Mouse (Mus musculus): ENCODE data around the gene Mapk14. TPM values are rescaled to one million over a fixed set of nuclear protein-coding genes. Genes with fewer than 3 reads are reported as not detected.

Gene Mapk14
- polyA plus RNA-seq, 1 experiment from 2014 or later, result 37.1 TPM

DNA sequence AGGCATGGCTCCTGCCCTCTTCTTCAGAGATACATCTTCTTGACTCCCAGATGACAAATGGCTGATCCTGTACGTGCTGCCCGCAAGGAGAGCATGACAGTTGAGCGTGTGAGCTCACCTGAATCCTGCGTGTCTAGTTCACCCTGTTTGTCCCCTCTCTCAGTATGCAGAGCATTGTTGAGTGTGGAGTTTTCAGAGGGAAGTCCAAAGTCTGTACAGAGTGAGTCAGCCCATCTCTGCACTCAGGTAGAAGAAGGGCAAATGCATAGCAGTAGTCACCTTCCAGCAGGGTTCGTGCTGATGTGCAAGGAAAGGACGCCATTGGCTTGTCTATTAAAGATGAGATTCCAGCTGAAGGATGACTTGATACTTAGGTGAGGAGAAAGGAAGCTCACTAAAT is 48.1 kb downstream of the Mapk14 start:
- Histone ChIP-seq H3K4me2 (no peak overlapping the region), H3K27ac (ENCODE audit: poor library complexity, severe bottlenecking) (no peak overlapping the region), H3K36me3 (peaks cover 67% of the 10 kb centered on the region), H3K9me3 (replicated peaks) (0 out of 2 replicates have a peak, but pooled peaks cover 6% of the 10 kb centered on the region), H3K27me3 (replicated peaks) (no peaks in the 10 kb centered on the region), H3K4me1 (replicated peaks) (peaks cover 8% of the 10 kb centered on the region), H3K4me3 (no peak overlapping the region), H3K9ac (no peak overlapping the region)
- no peak for ATAC-seq (ENCODE audit: insufficient number of reproducible peaks, low FRiP score)
- WGBS, result 94% methylated on average over 6 of the region's 6 CpGs

DNA sequence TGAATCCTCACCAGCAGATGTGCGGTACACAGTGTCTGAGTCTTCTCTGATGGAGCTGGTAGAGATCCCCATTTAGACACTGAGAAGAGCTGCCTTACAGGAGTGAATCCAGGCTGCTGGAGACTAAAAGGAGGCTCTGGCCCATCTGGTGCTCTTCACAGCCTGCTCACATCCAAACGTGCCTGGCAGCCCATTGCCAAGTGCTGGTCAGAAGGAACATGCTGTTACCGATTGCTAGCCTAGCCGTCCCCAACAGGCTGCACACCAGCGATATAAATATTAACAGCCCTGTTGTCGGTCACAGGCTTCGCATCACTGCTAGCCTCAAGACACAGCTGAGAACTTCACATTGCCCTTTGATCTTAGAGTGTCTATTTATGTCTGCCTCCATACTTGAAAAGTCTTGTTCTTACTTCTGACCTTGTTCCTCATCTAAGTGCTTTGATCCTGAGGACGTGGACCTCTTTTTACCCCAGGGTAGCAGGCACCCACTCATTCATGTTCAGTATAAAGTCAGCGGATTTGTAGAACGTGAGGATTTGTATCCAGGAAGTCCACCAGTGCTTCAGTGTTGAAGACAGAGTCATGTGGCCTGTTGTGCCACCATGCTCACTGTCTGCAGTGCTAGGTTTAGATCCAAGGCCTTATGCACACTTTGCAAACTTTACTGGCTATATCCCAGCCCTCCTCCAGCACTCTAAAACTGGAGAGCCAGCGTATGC is 52.2 kb downstream of the Mapk14 start:
- WGBS, result 85% methylated on average over 11 of the region's 11 CpGs
- no peak overlapping the region for H3K9ac ChIP-seq
- no peak overlapping the region for H3K27ac ChIP-seq (ENCODE audit: poor library complexity, severe bottlenecking)
- H3K27me3 ChIP-seq (replicated peaks), result no peaks in the 10 kb centered on the region
- no peak overlapping the region for H3K4me3 ChIP-seq
- ATAC-seq (ENCODE audit: insufficient number of reproducible peaks, low FRiP score), result no peak
- H3K4me2 ChIP-seq, result no peak overlapping the region
- 0 out of 2 replicates have a peak, but pooled peaks cover 3% of the 10 kb centered on the region for H3K4me1 ChIP-seq (replicated peaks)
- H3K9me3 ChIP-seq (replicated peaks), result 0 out of 2 replicates have a peak, but pooled peaks cover 6% of the 10 kb centered on the region
- H3K36me3 ChIP-seq, result peaks cover 93% of the 10 kb centered on the region

DNA sequence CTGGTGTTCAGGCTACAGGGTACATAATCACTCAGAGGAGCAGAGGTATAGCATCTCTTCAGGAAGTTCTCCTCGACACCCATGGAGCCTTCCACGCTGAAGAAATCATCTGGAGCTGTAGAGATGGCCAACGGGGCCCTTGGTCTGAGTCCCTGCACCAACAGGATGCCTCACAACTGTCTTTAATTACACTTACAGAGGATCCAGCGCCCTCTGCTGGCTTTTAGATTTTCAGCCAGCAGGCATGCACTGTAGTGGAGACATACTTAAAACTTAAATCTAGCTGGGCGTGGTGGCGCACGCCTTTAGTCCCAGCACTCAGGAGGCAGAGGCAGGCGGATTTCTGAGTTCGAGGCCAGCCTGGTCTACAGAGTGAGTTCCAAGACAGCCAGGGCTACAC is 52.8 kb downstream of the Mapk14 start:
- Histone ChIP-seq H3K4me3 (no peak overlapping the region), H3K27me3 (replicated peaks) (no peaks in the 10 kb centered on the region), H3K27ac (ENCODE audit: poor library complexity, severe bottlenecking) (no peak overlapping the region), H3K4me2 (no peak overlapping the region), H3K36me3 (peaks cover 98% of the 10 kb centered on the region), H3K9ac (no peak overlapping the region), H3K9me3 (replicated peaks) (0 out of 2 replicates have a peak, but pooled peaks cover 6% of the 10 kb centered on the region), H3K4me1 (replicated peaks) (0 out of 2 replicates have a peak, but pooled peaks cover 3% of the 10 kb centered on the region)
- WGBS, result 87% methylated on average over 9 of the region's 9 CpGs
- ATAC-seq (ENCODE audit: insufficient number of reproducible peaks, low FRiP score), result no peak

DNA sequence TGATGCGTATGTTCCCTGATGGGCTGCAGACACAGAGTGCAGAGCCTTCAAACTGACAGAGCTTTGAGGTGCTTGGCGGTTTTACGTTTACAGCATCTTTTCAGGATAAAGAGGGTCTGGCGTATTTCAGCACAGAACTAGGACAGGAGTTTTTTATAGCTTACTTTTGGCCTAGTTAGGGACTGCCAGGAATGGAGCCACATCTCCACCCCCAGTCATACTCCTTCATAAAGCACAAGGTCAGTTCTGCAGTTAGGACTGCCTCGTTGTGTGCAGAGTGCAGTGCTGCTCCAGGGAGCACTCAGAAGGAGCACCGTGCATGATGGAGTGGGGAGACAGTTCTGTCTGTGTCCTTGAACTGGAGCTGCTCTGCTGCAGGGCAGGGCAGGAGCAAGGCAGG is 54.6 kb downstream of the Mapk14 start:
- 0 out of 2 replicates have a peak, but pooled peaks cover 3% of the 10 kb centered on the region for H3K4me1 ChIP-seq (replicated peaks)
- no peak for ATAC-seq (ENCODE audit: insufficient number of reproducible peaks, low FRiP score)
- H3K4me2 ChIP-seq, result no peak overlapping the region
- no peak overlapping the region for H3K4me3 ChIP-seq
- H3K9me3 ChIP-seq (replicated peaks), result 0 out of 2 replicates have a peak, but pooled peaks cover 6% of the 10 kb centered on the region
- H3K9ac ChIP-seq, result no peak overlapping the region
- H3K27me3 ChIP-seq (replicated peaks), result no peaks in the 10 kb centered on the region
- WGBS, result 68% methylated on average over 6 of the region's 6 CpGs
- peaks cover 80% of the 10 kb centered on the region for H3K36me3 ChIP-seq
- no peak overlapping the region for H3K27ac ChIP-seq (ENCODE audit: poor library complexity, severe bottlenecking)

DNA sequence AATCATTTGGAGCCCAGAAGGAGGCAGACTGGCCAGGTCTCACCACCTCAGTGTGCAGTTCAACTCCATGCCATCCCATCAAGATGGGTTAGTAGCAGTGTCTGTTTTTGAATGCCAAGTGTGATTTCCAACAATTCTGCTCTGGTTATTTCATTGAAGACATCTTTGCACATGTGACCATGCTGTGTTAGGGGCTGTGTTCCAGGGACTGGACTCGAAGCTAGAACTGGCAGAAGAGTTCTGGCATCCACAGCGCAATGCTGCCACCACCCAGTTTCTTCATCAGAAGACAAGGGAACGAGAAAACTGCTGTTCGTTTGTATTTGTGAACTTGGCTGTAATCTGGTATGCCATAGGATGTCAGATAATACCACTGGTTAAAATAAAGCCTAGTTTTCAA is 56.9 kb downstream of the Mapk14 start:
- 87% methylated on average over 4 of the region's 4 CpGs for WGBS
- no peak overlapping the region for H3K4me3 ChIP-seq
- H3K4me2 ChIP-seq, result no peak overlapping the region
- H3K27me3 ChIP-seq (replicated peaks), result no peaks in the 10 kb centered on the region
- H3K27ac ChIP-seq (ENCODE audit: poor library complexity, severe bottlenecking), result no peak overlapping the region
- H3K4me1 ChIP-seq (replicated peaks), result 0 out of 2 replicates have a peak, but pooled peaks cover 3% of the 10 kb centered on the region
- 0 out of 2 replicates have a peak, but pooled peaks cover 4% of the 10 kb centered on the region for H3K9me3 ChIP-seq (replicated peaks)
- no peak overlapping the region for H3K9ac ChIP-seq
- H3K36me3 ChIP-seq, result peaks cover 58% of the 10 kb centered on the region
- ATAC-seq (ENCODE audit: insufficient number of reproducible peaks, low FRiP score), result no peak

DNA sequence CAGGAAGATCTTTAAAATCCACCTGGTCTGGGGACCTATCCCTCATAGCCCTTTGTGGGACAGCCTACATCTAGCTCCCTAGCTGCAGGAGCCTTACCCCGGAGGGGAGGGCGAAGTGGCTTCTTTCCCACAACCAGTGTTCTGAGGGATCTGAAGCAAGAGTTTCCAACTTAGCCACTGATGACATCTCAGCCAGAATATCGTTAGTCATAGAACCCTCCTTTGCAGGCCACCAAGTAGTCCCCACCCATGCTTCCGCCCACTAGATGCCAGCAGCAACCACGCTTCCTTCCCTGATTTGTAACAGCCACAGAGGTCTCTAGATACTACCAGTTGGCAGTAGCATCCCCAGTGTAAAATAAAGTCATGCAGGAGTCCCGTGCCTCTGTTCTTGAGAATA is 59.5 kb downstream of the Mapk14 start:
- H3K4me3 ChIP-seq, result no peak overlapping the region
- ATAC-seq (ENCODE audit: insufficient number of reproducible peaks, low FRiP score), result no peak
- H3K36me3 ChIP-seq, result peaks cover 32% of the 10 kb centered on the region
- H3K27ac ChIP-seq (ENCODE audit: poor library complexity, severe bottlenecking), result no peak overlapping the region
- no peak overlapping the region for H3K9ac ChIP-seq
- H3K4me2 ChIP-seq, result no peak overlapping the region
- H3K4me1 ChIP-seq (replicated peaks), result 0 out of 2 replicates have a peak, but pooled peaks cover 3% of the 10 kb centered on the region
- WGBS, result 70% methylated on average over 6 of the region's 6 CpGs
- no peaks in the 10 kb centered on the region for H3K9me3 ChIP-seq (replicated peaks)
- no peaks in the 10 kb centered on the region for H3K27me3 ChIP-seq (replicated peaks)

DNA sequence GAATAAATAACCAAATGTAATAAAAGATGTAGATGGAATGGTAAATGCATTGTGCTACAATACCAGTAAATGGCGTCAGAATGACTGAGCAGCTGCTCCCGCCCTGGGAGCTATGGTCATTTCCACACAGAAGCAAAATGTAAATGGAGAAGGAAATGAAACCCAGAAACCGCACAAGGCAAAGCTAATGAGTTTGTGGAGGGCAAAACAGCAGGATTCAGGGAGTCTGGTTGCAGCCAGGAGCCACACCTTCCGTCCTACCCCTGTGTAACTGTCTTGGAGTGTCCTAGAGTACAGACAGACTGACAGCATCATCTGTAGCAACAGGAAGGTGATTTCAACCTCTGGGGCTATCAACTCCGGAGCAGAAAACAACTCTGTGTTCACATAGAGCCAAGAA is 65.3 kb downstream of the Mapk14 start:
- 65% methylated on average over 5 of the region's 5 CpGs for WGBS
- no peak for ATAC-seq (ENCODE audit: insufficient number of reproducible peaks, low FRiP score)
- Histone ChIP-seq H3K4me2 (no peak overlapping the region), H3K9me3 (replicated peaks) (no peaks in the 10 kb centered on the region), H3K4me3 (no peak overlapping the region), H3K4me1 (replicated peaks) (no peaks in the 10 kb centered on the region), H3K9ac (no peak overlapping the region), H3K27ac (ENCODE audit: poor library complexity, severe bottlenecking) (no peak overlapping the region), H3K27me3 (replicated peaks) (no peaks in the 10 kb centered on the region), H3K36me3 (no peaks in the 10 kb centered on the region)

DNA sequence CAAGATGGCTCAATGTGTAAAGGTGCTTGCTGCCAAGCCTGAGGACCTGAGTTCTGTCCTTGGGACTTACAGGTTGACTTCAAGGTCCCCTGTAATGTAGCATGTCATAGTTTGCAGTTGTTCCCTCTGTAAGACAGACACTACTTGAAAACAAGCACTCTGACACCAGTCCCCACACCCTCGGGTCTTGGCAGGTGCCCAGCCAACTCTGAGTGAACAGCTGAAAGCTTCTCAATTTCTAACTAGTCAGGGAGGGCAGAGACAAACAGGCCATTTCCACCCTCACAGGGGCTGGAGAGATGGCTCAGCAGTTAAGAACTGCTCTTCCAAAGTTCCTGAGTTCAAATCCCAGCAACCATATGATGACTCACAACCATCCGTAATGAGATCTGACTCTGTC is 66.3 kb downstream of the Mapk14 start:
- no peaks in the 10 kb centered on the region for H3K9me3 ChIP-seq (replicated peaks)
- WGBS, result 70% methylated on average over 2 of the region's 2 CpGs
- H3K36me3 ChIP-seq, result no peaks in the 10 kb centered on the region
- no peaks in the 10 kb centered on the region for H3K27me3 ChIP-seq (replicated peaks)
- H3K4me3 ChIP-seq, result no peak overlapping the region
- ATAC-seq (ENCODE audit: insufficient number of reproducible peaks, low FRiP score), result no peak
- H3K9ac ChIP-seq, result no peak overlapping the region
- no peak overlapping the region for H3K4me2 ChIP-seq
- H3K4me1 ChIP-seq (replicated peaks), result no peaks in the 10 kb centered on the region
- no peak overlapping the region for H3K27ac ChIP-seq (ENCODE audit: poor library complexity, severe bottlenecking)

DNA sequence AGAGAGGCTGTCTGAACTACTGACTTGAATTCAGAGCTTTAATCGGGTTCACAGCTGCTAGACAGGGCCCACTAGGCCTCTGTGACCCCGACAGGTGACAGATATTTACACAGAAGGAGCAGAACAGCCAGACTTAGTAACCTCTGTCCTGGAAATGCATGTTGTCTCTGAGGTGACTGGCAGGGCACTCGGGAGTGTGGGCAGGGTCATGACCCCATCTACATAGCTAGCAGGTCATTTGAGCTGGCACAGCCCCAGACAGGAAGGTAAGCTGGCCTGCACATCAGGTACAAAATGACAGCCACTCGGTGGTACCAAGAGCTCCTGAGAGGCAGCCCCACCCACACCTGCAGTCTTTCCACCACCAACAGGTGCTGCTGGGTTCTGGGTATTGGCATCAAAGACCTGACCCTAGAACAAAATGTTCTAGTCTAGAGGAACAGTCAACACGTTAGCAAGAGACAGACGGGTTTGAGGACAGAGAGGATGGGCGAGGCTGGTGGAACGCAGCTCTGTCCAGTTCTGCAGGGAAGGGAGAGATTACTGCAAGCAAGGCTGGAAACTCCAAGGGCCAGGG is 69.7 kb downstream of the Mapk14 start:
- H3K4me3 ChIP-seq, result no peak overlapping the region
- no peak overlapping the region for H3K27ac ChIP-seq (ENCODE audit: poor library complexity, severe bottlenecking)
- no peak overlapping the region for H3K4me2 ChIP-seq
- no peaks in the 10 kb centered on the region for H3K4me1 ChIP-seq (replicated peaks)
- WGBS, result 67% methylated on average over 8 of the region's 8 CpGs
- ATAC-seq (ENCODE audit: insufficient number of reproducible peaks, low FRiP score), result no peak
- H3K27me3 ChIP-seq (replicated peaks), result no peaks in the 10 kb centered on the region
- H3K9me3 ChIP-seq (replicated peaks), result no peaks in the 10 kb centered on the region
- H3K36me3 ChIP-seq, result no peaks in the 10 kb centered on the region
- no peak overlapping the region for H3K9ac ChIP-seq

DNA sequence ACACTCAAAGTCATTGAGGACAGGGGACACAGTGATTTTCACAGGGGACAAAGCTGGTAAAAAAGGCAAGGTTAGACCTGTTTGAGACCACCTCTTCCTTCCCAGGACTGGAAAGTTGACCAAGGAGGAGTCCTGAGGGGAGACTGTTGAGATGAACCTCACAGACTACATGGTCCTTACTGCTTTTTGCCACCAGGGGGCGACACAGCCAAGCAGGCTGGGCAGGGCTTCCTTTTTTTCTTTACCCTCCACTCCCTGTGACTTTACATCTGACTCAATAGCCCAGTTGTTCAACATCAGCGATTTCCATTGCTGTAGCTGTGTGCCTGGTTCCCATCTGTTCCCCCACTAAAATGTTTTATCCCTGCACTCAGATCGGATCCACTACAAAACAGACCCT is 70.7 kb downstream of the Mapk14 start:
- WGBS, result 15% methylated on average over 3 of the region's 3 CpGs
- Histone ChIP-seq H3K27ac (ENCODE audit: poor library complexity, severe bottlenecking) (no peak overlapping the region), H3K36me3 (no peaks in the 10 kb centered on the region), H3K9me3 (replicated peaks) (no peaks in the 10 kb centered on the region), H3K27me3 (replicated peaks) (peaks cover 3% of the 10 kb centered on the region; the same call in 1 of the 2 replicates), H3K4me1 (replicated peaks) (no peaks in the 10 kb centered on the region), H3K9ac (no peak overlapping the region), H3K4me2 (no peak overlapping the region), H3K4me3 (no peak overlapping the region)
- no peak; the same call in 1 of the 2 replicates for ATAC-seq (ENCODE audit: insufficient number of reproducible peaks, low FRiP score)

DNA sequence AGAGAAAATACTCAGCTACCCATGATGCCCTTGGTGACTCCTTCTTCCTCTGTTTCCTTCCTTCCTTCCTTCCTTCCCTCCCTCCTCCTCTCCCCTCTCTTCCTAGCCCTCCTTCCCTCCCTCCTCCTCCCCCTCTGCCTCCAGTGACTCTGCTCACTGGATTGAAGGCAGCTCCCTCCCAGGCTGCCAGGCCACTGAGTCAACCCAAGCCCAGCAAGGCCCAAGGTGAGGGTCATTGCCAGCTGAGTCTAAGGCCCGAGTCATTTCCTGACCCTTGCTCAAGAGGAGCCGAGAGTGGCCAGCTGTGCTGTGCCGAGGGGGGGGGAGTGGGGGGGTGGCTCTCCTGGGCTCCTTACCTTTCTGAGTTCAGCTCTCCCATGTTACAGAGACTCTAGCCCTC is 75.1 kb downstream of the Mapk14 start:
- 50% methylated on average over 3 of the region's 3 CpGs for WGBS
- peaks cover 32% of the 10 kb centered on the region for H3K27me3 ChIP-seq (replicated peaks)
- no peak overlapping the region for H3K4me3 ChIP-seq
- H3K36me3 ChIP-seq, result no peaks in the 10 kb centered on the region
- no peak overlapping the region for H3K27ac ChIP-seq (ENCODE audit: poor library complexity, severe bottlenecking)
- no peak overlapping the region for H3K9ac ChIP-seq
- H3K9me3 ChIP-seq (replicated peaks), result no peaks in the 10 kb centered on the region
- peaks cover 17% of the 10 kb centered on the region for H3K4me1 ChIP-seq (replicated peaks)
- no peak for ATAC-seq (ENCODE audit: insufficient number of reproducible peaks, low FRiP score)
- H3K4me2 ChIP-seq, result no peak overlapping the region
